Mouse (Mus musculus): ENCODE measurements at regions not wholly inside any gene's neighbourhood (a gene's known extent, or its start where the extent isn't known, plus 50 kb on each side); places are given as distances from the start of the nearest gene placed in this dataset.
"Not testable (repeated sequence)": the region's sequence is repeated elsewhere in the genome, so short reads cannot be mapped to it uniquely, and the experiment has no call there.

DNA sequence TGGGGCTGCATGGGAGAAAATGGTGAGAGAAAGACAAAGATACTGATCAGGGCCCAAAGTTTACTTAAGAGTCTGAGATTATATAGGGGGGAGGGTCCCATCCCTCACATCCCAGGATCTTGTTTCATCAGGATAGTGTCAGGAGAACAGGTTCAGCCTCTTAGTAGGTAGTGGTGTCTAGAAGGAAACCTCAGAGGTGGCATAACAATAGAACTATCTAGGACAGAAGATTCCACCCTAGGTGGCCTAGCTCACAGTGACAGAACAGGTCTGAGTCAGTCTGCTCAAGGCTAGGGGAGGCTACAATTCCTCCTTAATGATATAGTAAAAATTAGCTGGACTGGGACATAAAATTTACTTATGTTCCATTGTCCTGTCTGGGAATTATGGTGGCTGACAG lies 211.3 kb upstream of the Ngly1 start:
- peaks cover 3% of the 10 kb centered on the region; the same call in 1 of the 2 replicates for H3K9me3 ChIP-seq (replicated peaks; ENCODE audit: control insufficient read depth, insufficient read depth, low read length, poor library complexity, severe bottlenecking)
- TF ChIP-seq CTCF (IDR thresholded peaks at IDR 0.05; ENCODE audit: low read depth, low read length) (no peak), EP300 (IDR thresholded peaks at IDR 0.05; ENCODE audit: insufficient read depth, low read depth, low read length) (no peak), POLR2A (IDR thresholded peaks at IDR 0.05; ENCODE audit: insufficient read depth, low read length) (no peak)
- no peaks in the 10 kb centered on the region for H3K27me3 ChIP-seq (ENCODE audit: control insufficient read depth, insufficient read depth, low read length, poor library complexity, severe bottlenecking)
- peak overlapping the region; percentile 14; the same call in 1 of the 2 replicates for H3K27ac ChIP-seq (ENCODE audit: insufficient read depth, low read length)
- H3K4me3 ChIP-seq (ENCODE audit: low read depth, low read length) = no peak overlapping the region
- H3K36me3 ChIP-seq (ENCODE audit: control insufficient read depth, insufficient read depth, low read length, poor library complexity, severe bottlenecking) = no peaks in the 10 kb centered on the region
- H3K9ac ChIP-seq (ENCODE audit: low read depth, poor library complexity, severe bottlenecking) = no peak overlapping the region
- H3K4me1 ChIP-seq (ENCODE audit: control insufficient read depth, insufficient read depth, low read length) = no peaks in the 10 kb centered on the region

DNA sequence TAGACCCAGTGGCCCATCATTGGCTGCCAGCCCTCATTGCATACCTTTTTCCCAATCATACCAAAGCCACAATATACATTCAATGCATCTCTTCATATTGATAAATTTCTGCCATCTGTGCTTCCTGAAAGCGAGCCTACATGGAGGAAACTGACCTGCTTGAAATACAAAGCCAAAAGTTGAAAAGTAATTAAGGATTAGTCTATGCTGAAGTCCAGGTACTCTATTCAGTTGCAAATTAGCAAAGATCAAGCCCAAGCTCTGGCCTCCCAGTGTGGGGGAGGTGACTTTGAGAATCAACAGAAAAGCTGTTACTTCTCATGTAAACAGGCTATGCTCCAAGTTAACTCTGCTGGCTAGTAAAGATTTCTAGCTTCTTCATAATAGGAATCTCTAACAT lies 210.7 kb upstream of the Ngly1 start:
- no peak overlapping the region; the same call in 1 of the 2 replicates for H3K27ac ChIP-seq (ENCODE audit: insufficient read depth, low read length)
- peaks cover 3% of the 10 kb centered on the region; the same call in 1 of the 2 replicates for H3K9me3 ChIP-seq (replicated peaks; ENCODE audit: control insufficient read depth, insufficient read depth, low read length, poor library complexity, severe bottlenecking)
- H3K4me3 ChIP-seq (ENCODE audit: low read depth, low read length) = no peak overlapping the region
- H3K27me3 ChIP-seq (ENCODE audit: control insufficient read depth, insufficient read depth, low read length, poor library complexity, severe bottlenecking) = no peaks in the 10 kb centered on the region
- TF ChIP-seq EP300 (IDR thresholded peaks at IDR 0.05; ENCODE audit: insufficient read depth, low read depth, low read length) = no peak
- TF ChIP-seq CTCF (IDR thresholded peaks at IDR 0.05; ENCODE audit: low read depth, low read length) = no peak
- TF ChIP-seq POLR2A (IDR thresholded peaks at IDR 0.05; ENCODE audit: insufficient read depth, low read length) = no peak
- H3K9ac ChIP-seq (ENCODE audit: low read depth, poor library complexity, severe bottlenecking) = no peak overlapping the region
- H3K36me3 ChIP-seq (ENCODE audit: control insufficient read depth, insufficient read depth, low read length, poor library complexity, severe bottlenecking) = no peaks in the 10 kb centered on the region
- H3K4me1 ChIP-seq (ENCODE audit: control insufficient read depth, insufficient read depth, low read length) = no peaks in the 10 kb centered on the region

DNA sequence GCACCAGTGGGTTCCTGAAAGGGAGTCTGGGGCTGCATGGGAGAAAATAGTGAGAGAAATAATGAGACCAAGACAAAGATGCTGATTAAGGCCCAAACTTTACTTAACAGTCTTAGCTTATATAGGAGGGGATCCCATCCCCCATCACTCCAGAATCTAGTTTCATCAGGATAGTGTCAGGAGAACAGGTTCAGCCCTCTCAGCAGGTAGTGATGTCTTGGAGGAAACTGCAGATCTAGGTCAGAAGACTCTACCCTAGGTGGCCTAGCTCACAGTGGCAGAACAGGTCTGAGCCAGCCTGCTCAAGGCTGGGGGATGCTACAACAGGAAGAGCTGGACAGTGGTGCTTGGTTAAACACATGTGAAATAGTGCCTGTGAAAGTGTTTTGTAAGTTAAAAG lies 204.6 kb upstream of the Ngly1 start:
- peaks cover 5% of the 10 kb centered on the region; the same call in 1 of the 2 replicates for H3K9me3 ChIP-seq (replicated peaks; ENCODE audit: control insufficient read depth, insufficient read depth, low read length, poor library complexity, severe bottlenecking)
- no peak overlapping the region for H3K27ac ChIP-seq (ENCODE audit: insufficient read depth, low read length)
- no peaks in the 10 kb centered on the region for H3K36me3 ChIP-seq (ENCODE audit: control insufficient read depth, insufficient read depth, low read length, poor library complexity, severe bottlenecking)
- H3K4me3 ChIP-seq (ENCODE audit: low read depth, low read length) = no peak overlapping the region
- H3K4me1 ChIP-seq (ENCODE audit: control insufficient read depth, insufficient read depth, low read length) = no peaks in the 10 kb centered on the region
- H3K27me3 ChIP-seq (ENCODE audit: control insufficient read depth, insufficient read depth, low read length, poor library complexity, severe bottlenecking) = no peaks in the 10 kb centered on the region
- peak; percentile 54; the same call in 1 of the 2 replicates for TF ChIP-seq EP300 (IDR thresholded peaks at IDR 0.05; ENCODE audit: insufficient read depth, low read depth, low read length)
- no peak for TF ChIP-seq POLR2A (IDR thresholded peaks at IDR 0.05; ENCODE audit: insufficient read depth, low read length)
- no peak for TF ChIP-seq CTCF (IDR thresholded peaks at IDR 0.05; ENCODE audit: low read depth, low read length)
- no peak overlapping the region for H3K9ac ChIP-seq (ENCODE audit: low read depth, poor library complexity, severe bottlenecking)

GRCm38 (mm10) chr14:16072534-16072933 lies 176.5 kb upstream of the Ngly1 start:
- peaks cover 20% of the 10 kb centered on the region for H3K9me3 ChIP-seq (replicated peaks; ENCODE audit: control insufficient read depth, insufficient read depth, low read length, poor library complexity, severe bottlenecking)
- H3K9ac ChIP-seq (ENCODE audit: low read depth, poor library complexity, severe bottlenecking); H3K27ac ChIP-seq (ENCODE audit: insufficient read depth, low read length); H3K27me3 ChIP-seq (ENCODE audit: control insufficient read depth, insufficient read depth, low read length, poor library complexity, severe bottlenecking); H3K36me3 ChIP-seq (ENCODE audit: control insufficient read depth, insufficient read depth, low read length, poor library complexity, severe bottlenecking); H3K4me3 ChIP-seq (ENCODE audit: low read depth, low read length); H3K4me1 ChIP-seq (ENCODE audit: control insufficient read depth, insufficient read depth, low read length): not testable (repeated sequence)

- H3K9me3 ChIP-seq (replicated peaks; ENCODE audit: control insufficient read depth, insufficient read depth, low read length, poor library complexity, severe bottlenecking) = peaks cover 11% of the 10 kb centered on the region
- TF ChIP-seq EP300 (IDR thresholded peaks at IDR 0.05; ENCODE audit: insufficient read depth, low read depth, low read length) (no peak), POLR2A (IDR thresholded peaks at IDR 0.05; ENCODE audit: insufficient read depth, low read length) (no peak), CTCF (IDR thresholded peaks at IDR 0.05; ENCODE audit: low read depth, low read length) (no peak)
- no peaks in the 10 kb centered on the region for H3K4me1 ChIP-seq (ENCODE audit: control insufficient read depth, insufficient read depth, low read length)
- no peak overlapping the region for H3K9ac ChIP-seq (ENCODE audit: low read depth, poor library complexity, severe bottlenecking)
- H3K27ac ChIP-seq (ENCODE audit: insufficient read depth, low read length) = no peak overlapping the region
- H3K4me3 ChIP-seq (ENCODE audit: low read depth, low read length) = no peak overlapping the region
- no peaks in the 10 kb centered on the region for H3K36me3 ChIP-seq (ENCODE audit: control insufficient read depth, insufficient read depth, low read length, poor library complexity, severe bottlenecking)
- no peaks in the 10 kb centered on the region for H3K27me3 ChIP-seq (ENCODE audit: control insufficient read depth, insufficient read depth, low read length, poor library complexity, severe bottlenecking)
These were observed 175.0 kb upstream of the Ngly1 start for GRCm38 (mm10) chr14:16074089-16074488.

GRCm38 (mm10) chr14:16079096-16079495 lies 170.0 kb upstream of the Ngly1 start:
- Histone ChIP-seq H3K27me3 (ENCODE audit: control insufficient read depth, insufficient read depth, low read length, poor library complexity, severe bottlenecking) (no peaks in the 10 kb centered on the region), H3K4me3 (ENCODE audit: low read depth, low read length) (no peak overlapping the region), H3K27ac (ENCODE audit: insufficient read depth, low read length) (no peak overlapping the region), H3K9me3 (replicated peaks; ENCODE audit: control insufficient read depth, insufficient read depth, low read length, poor library complexity, severe bottlenecking) (no peaks in the 10 kb centered on the region; the same call in 1 of the 2 replicates), H3K36me3 (ENCODE audit: control insufficient read depth, insufficient read depth, low read length, poor library complexity, severe bottlenecking) (no peaks in the 10 kb centered on the region), H3K4me1 (ENCODE audit: control insufficient read depth, insufficient read depth, low read length) (no peaks in the 10 kb centered on the region), H3K9ac (ENCODE audit: low read depth, poor library complexity, severe bottlenecking) (no peak overlapping the region)
- TF ChIP-seq CTCF (IDR thresholded peaks at IDR 0.05; ENCODE audit: low read depth, low read length) = no peak
- TF ChIP-seq EP300 (IDR thresholded peaks at IDR 0.05; ENCODE audit: insufficient read depth, low read depth, low read length) = no peak
- no peak for TF ChIP-seq POLR2A (IDR thresholded peaks at IDR 0.05; ENCODE audit: insufficient read depth, low read length)

- H3K27me3 ChIP-seq (ENCODE audit: control insufficient read depth, insufficient read depth, low read length, poor library complexity, severe bottlenecking); H3K9ac ChIP-seq (ENCODE audit: low read depth, poor library complexity, severe bottlenecking); H3K27ac ChIP-seq (ENCODE audit: insufficient read depth, low read length); H3K4me1 ChIP-seq (ENCODE audit: control insufficient read depth, insufficient read depth, low read length); H3K9me3 ChIP-seq (replicated peaks; ENCODE audit: control insufficient read depth, insufficient read depth, low read length, poor library complexity, severe bottlenecking); H3K36me3 ChIP-seq (ENCODE audit: control insufficient read depth, insufficient read depth, low read length, poor library complexity, severe bottlenecking); H3K4me3 ChIP-seq (ENCODE audit: low read depth, low read length): not testable (repeated sequence)
These were observed 161.8 kb upstream of the Ngly1 start for GRCm38 (mm10) chr14:16087231-16087630.
